ENCODE assay signal across 8 mouse cellular contexts in genomic region chr5:72647958-72648595, GRCm38 (mm10). TPM values are rescaled to one million over a fixed set of nuclear protein-coding genes. Genes with fewer than 3 reads are reported as not detected.
DNase-seq lines count a peak whose midpoint lies in the region; ATAC-seq and TF ChIP-seq lines count a peak whose summit lies in the region.

No protein-coding gene starts in this region.

- TF ChIP-seq EP300 in lung, postnatal 0 days (IDR thresholded peaks at IDR 0.05): no peak

- peak; percentile 17 to 35; a peak in 3 of 4 replicates for ATAC-seq in hematopoietic stem cell, adult 5-6 weeks (replicated peaks in 1 of 2; ENCODE audit: insufficient read depth in 1 of 2, low FRiP score in 2 of 2, low TSS enrichment in 1 of 2, low read depth in 1 of 2, poor library complexity in 2 of 2, severe bottlenecking in 2 of 2)
- peak; percentile 36 for ATAC-seq in lung, postnatal 0 days
- peak; percentile 34; the same call in 1 of the 2 replicates for ATAC-seq in stomach, embryonic 16.5 days (ENCODE audit: insufficient read depth, low FRiP score)

- H3K4me3 ChIP-seq in lung, postnatal 0 days (ENCODE audit: low read depth, low read length): peak overlapping the region; percentile 48
- H3K4me3 ChIP-seq in stomach, embryonic 16.5 days (replicated peaks; ENCODE audit: low read length): peak overlapping the region; percentile 55

- H3K4me2 ChIP-seq in lung, postnatal 0 days (replicated peaks; ENCODE audit: low read depth, low read length): peak overlapping the region; percentile 79
- H3K4me2 ChIP-seq in stomach, embryonic 16.5 days (ENCODE audit: low read depth, low read length): peak overlapping the region; percentile 61

- no peaks in the 10 kb centered on the region for H3K27me3 ChIP-seq in lung, postnatal 0 days (replicated peaks; ENCODE audit: insufficient read depth, low read length)
- 0 out of 2 replicates have a peak, but pooled peaks cover 3% of the 10 kb centered on the region for H3K27me3 ChIP-seq in stomach, embryonic 16.5 days (ENCODE audit: control insufficient read depth, insufficient read depth, low read length)

- peak overlapping the region; percentile 59 for H3K27ac ChIP-seq in lung, postnatal 0 days (ENCODE audit: low read length)
- peak overlapping the region; percentile 28 for H3K27ac ChIP-seq in stomach, embryonic 16.5 days (ENCODE audit: low read length)

- H3K9me3 ChIP-seq in lung, postnatal 0 days (ENCODE audit: low read length): no peaks in the 10 kb centered on the region
- no peaks in the 10 kb centered on the region for H3K9me3 ChIP-seq in stomach, embryonic 16.5 days (replicated peaks; ENCODE audit: control insufficient read depth, low read length)

- no peaks in the 10 kb centered on the region for H3K36me3 ChIP-seq in lung, postnatal 0 days (ENCODE audit: insufficient read depth, low read length)
- no peaks in the 10 kb centered on the region for H3K36me3 ChIP-seq in stomach, embryonic 16.5 days (ENCODE audit: control insufficient read depth, insufficient read depth, low read length)

- peak; percentile 79 for DNase-seq in heart, adult 11 months
- DNase-seq in heart, adult 8-10 months (ENCODE audit: low spot score): no peak
- DNase-seq in NIH3T3 (ENCODE audit: low read depth): peak; percentile 49
- DNase-seq in lung, postnatal 0 days (ENCODE audit: low spot score): peak; percentile 44
- no peak for DNase-seq in frontal cortex, postnatal 14 days (ENCODE audit: low spot score in 2 of 2)
- DNase-seq in cerebellum, adult 18-20 months: no peak

- no peak for TF ChIP-seq CTCF in lung, postnatal 0 days (IDR thresholded peaks at IDR 0.05)

- H3K9ac ChIP-seq in lung, postnatal 0 days (replicated peaks; ENCODE audit: low read depth): peak overlapping the region; percentile 39; the same call in 1 of the 2 replicates
- peak overlapping the region; percentile 67 for H3K9ac ChIP-seq in stomach, embryonic 16.5 days (ENCODE audit: low read length)

- WGBS in lung, postnatal 0 days: 4% methylated on average over 18 of the region's 18 CpGs
- 7% methylated on average over 18 of the region's 18 CpGs for WGBS in stomach, embryonic 16.5 days

- no peaks in the 10 kb centered on the region for H3K4me1 ChIP-seq in lung, postnatal 0 days (ENCODE audit: insufficient read depth, low read depth, low read length)
- H3K4me1 ChIP-seq in stomach, embryonic 16.5 days (ENCODE audit: control insufficient read depth, insufficient read depth, low read length): peaks cover 5% of the 10 kb centered on the region; the same call in 1 of the 2 replicates

RNA-seq across cellular contexts. Expression of gene Nipal1, which starts 0.5 kb away (rescaled TPM):
- total RNA-seq in heart, adult 8-10 months (2022): not detected
- total RNA-seq in hematopoietic stem cell, adult 5-6 weeks (2017): 0.20 TPM in 1 of 2 replicates, not detected in the other
- polyA plus RNA-seq in lung, postnatal 0 days (2015; fragmentation: Nextera tagmentation; extraction: Ambion mirVana): 11.0 TPM in 2 replicates
- polyA plus RNA-seq in stomach, embryonic 16.5 days (2015; fragmentation: Nextera tagmentation; extraction: Ambion mirVana): 21.3 and 28.1 TPM in 2 replicates

RNA-seq across cellular contexts. Expression of gene Cnga1, which starts 4.0 kb away (rescaled TPM):
- not detected for total RNA-seq in heart, adult 8-10 months (2022)
- 0.05 and 0.13 TPM in 2 replicates for total RNA-seq in hematopoietic stem cell, adult 5-6 weeks (2017)
- polyA plus RNA-seq in lung, postnatal 0 days (2015; fragmentation: Nextera tagmentation; extraction: Ambion mirVana): 0.05 TPM in 1 of 2 replicates, not detected in the other
- not detected in 2 replicates for polyA plus RNA-seq in stomach, embryonic 16.5 days (2015; fragmentation: Nextera tagmentation; extraction: Ambion mirVana)

Comparison
In these comparisons a context has a peak if more than half of its experiments do, and no peak if none do; other contexts are left out.
1. DNase-seq: peak in heart, adult 11 months (single experiment), NIH3T3 (single experiment) and lung, postnatal 0 days (single experiment); none in heart, adult 8-10 months (single experiment), frontal cortex, postnatal 14 days (0 of 2) and cerebellum, adult 18-20 months (0 of 2).
2. Peak in every context shown above with its lines, with median percentiles within 50 percentile points of each other: ATAC-seq.